Mouse (Mus musculus): ENCODE data around the gene Depp1. TPM values are rescaled to one million over a fixed set of nuclear protein-coding genes. Genes with fewer than 3 reads are reported as not detected.

Gene Depp1
- polyA plus RNA-seq, 1 experiment from 2014 or later: 4.1 TPM

DNA sequence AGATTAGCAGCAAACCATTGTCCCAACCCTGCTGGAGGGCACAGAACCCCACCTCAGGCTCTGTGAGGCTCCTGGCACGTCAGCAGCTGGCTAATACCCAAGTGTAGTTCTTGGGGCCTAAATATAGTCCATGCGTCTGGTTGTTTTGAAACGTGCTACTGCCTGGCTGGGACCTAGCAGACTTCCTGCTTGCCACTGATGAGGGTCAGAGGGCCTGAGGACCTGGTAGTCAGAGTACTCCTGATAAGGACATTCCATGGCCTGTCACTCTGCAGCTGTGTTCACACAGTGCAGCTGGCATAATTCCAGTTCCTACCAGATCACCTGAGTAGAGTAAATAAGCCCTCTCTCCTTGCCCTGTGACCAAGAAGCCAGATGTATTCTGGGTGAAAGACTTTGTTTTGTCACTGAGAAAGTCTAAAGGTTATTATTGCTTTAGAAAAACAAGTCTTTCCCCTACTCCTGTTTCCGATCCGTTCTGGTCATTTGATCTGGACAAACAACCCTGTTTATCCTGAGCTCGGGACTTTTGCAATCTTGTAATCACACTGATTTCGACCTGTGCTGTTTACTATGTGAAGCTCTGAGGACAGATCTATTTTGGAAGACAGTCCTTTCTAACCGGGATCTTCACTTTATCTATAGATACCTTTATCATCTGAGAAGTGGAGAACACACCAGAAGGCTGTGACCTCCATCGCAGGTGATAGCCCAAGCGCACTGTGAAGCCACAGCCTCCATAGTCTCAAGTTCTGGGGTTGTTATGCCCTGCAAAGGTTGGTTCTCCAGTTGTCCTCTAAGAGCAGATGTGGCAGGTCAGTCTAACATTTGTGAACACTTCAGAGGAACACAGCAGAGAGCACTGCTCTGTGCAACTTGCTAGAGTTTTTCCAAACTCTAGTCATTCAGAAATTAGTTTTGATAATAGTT is 14.9 kb upstream of the Depp1 start:
- Histone ChIP-seq H3K27ac (no peak overlapping the region), H3K36me3 (ENCODE audit: poor library complexity, severe bottlenecking) (no peaks in the 10 kb centered on the region), H3K4me2 (no peak overlapping the region), H3K4me3 (no peak overlapping the region), H3K9ac (no peak overlapping the region), H3K27me3 (no peaks in the 10 kb centered on the region), H3K4me1 (no peaks in the 10 kb centered on the region), H3K9me3 (replicated peaks) (no peaks in the 10 kb centered on the region)
- WGBS: 76% methylated on average over 10 of the region's 10 CpGs
- ATAC-seq: no peak

DNA sequence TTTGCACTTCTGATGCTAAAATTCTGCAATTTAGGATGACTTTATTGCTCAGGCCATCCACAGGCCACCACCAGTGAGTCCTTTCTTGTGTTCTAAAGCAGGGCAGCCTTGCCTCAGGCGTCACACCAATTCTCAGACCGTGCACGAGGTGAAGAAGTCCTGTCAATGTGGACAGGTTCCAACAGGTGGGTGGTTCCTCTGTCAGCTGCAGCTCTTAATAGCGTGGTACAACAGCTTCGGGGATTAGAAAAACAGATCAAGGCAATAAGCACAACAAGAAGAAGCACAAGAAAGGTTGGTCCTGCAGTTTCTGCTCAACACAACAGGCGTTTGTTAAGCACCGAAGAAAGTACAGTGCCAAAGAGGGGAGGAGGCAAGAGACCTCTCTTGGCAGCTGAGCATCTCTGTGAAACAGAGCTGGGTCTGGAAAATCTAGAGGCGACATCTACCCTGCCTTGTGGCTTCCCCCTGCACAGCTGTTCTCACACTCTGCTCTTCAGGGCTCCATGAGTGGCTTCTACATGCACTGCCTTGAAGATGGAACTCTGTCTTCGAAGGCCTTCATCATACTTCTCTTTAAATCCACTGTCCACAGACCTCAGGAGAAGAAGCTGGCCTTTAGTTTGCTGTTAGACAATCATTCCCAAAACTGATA is 13.7 kb upstream of the Depp1 start:
- no peak overlapping the region for H3K27ac ChIP-seq
- no peak overlapping the region for H3K4me2 ChIP-seq
- 88% methylated on average over 9 of the region's 9 CpGs for WGBS
- H3K9me3 ChIP-seq (replicated peaks): no peaks in the 10 kb centered on the region
- no peak overlapping the region for H3K9ac ChIP-seq
- no peaks in the 10 kb centered on the region for H3K4me1 ChIP-seq
- H3K4me3 ChIP-seq: no peak overlapping the region
- no peaks in the 10 kb centered on the region for H3K36me3 ChIP-seq (ENCODE audit: poor library complexity, severe bottlenecking)
- no peaks in the 10 kb centered on the region for H3K27me3 ChIP-seq
- no peak for ATAC-seq

DNA sequence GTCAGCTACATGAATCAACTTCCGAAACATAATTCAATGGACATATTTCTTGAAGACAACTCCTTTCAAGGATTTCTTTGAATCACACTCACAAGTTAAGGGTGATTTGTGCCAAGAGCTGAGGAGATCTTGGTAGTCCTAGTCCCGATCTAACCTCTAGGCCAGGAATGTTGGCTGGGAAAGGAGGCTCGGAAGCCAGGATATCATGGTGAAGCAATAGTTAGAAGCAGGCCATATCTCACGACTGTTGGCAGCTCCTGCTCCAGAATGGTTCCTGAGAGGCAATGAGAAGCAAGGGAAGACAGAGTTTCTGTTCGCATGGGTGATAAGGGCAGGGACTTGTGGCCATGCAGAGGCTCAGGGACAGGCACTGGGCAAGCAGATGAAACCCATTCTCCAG is 12.9 kb upstream of the Depp1 start:
- no peaks in the 10 kb centered on the region for H3K4me1 ChIP-seq
- ATAC-seq: no peak
- 90% methylated on average over 5 of the region's 5 CpGs for WGBS
- no peaks in the 10 kb centered on the region for H3K36me3 ChIP-seq (ENCODE audit: poor library complexity, severe bottlenecking)
- H3K9me3 ChIP-seq (replicated peaks): no peaks in the 10 kb centered on the region
- H3K4me3 ChIP-seq: no peak overlapping the region
- no peak overlapping the region for H3K27ac ChIP-seq
- no peaks in the 10 kb centered on the region for H3K27me3 ChIP-seq
- no peak overlapping the region for H3K4me2 ChIP-seq
- no peak overlapping the region for H3K9ac ChIP-seq

DNA sequence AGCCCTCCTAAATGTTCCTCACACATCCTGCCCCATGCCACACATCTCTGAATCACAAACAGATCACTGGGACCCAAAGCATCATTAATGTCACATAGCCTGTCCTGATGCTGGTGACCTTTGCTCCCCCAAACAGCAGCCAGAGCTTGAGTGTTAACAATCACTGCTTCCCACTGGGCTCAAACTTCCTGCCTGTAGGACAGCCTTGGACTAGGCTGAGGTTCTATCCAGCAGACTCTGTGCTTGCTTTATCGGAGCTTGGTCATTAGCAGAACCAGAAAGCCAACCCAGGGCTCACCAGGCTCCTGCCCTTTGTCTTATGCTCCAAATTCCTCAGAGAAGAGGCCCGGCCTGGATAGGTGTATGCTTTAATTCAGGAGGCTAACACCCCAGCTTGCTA is 11.5 kb upstream of the Depp1 start:
- Histone ChIP-seq H3K9me3 (replicated peaks) (no peaks in the 10 kb centered on the region), H3K4me2 (no peak overlapping the region), H3K27me3 (no peaks in the 10 kb centered on the region), H3K36me3 (ENCODE audit: poor library complexity, severe bottlenecking) (no peaks in the 10 kb centered on the region), H3K4me1 (no peaks in the 10 kb centered on the region), H3K4me3 (no peak overlapping the region), H3K9ac (no peak overlapping the region), H3K27ac (no peak overlapping the region)
- 78% methylated on average over 2 of the region's 2 CpGs for WGBS
- ATAC-seq: no peak

DNA sequence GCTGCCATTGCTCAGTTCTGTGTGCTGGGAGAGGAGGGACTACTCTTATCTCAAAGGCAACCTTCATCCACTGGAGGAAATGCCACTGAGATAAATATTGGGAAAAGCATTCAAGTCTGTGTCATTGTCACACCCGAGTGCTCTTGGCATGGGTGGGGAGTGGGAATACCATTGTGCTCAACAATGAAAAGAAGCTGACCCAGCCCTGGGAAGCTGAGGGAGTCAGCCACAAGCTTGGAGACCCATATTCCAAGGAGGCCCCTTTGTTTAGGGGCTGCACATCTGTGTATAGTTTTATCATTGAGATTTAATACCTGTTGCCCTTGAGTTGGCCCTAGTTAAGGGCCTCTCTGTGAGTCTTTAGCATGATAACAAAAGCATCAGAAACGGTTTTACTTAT is 10.7 kb upstream of the Depp1 start:
- H3K4me1 ChIP-seq: no peaks in the 10 kb centered on the region
- H3K36me3 ChIP-seq (ENCODE audit: poor library complexity, severe bottlenecking): no peaks in the 10 kb centered on the region
- 57% methylated on average over 2 of the region's 2 CpGs for WGBS
- no peak overlapping the region for H3K4me3 ChIP-seq
- H3K27ac ChIP-seq: no peak overlapping the region
- H3K4me2 ChIP-seq: no peak overlapping the region
- no peak overlapping the region for H3K9ac ChIP-seq
- no peak for ATAC-seq
- H3K27me3 ChIP-seq: no peaks in the 10 kb centered on the region
- no peaks in the 10 kb centered on the region for H3K9me3 ChIP-seq (replicated peaks)

DNA sequence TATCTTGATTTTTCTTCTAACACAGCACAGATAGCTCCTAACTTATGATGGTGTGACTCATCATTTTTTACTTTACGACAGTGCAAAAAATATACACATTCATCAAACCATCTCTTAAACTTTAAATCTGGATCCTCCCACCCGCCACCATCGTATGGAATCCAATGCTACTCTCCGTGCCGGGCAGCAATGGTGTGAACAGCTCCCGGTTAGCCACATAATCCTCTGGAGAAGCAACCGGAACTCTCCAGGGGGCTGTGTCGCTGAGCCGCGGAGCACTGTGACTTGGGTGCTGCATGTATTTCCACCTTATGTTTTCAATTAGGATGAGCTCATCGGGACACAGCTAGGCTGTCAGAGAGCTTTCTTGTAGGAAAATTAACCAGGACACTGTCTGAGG is 7.5 kb upstream of the Depp1 start:
- Histone ChIP-seq H3K9me3 (replicated peaks) (no peaks in the 10 kb centered on the region), H3K4me1 (no peaks in the 10 kb centered on the region), H3K4me2 (no peak overlapping the region), H3K36me3 (ENCODE audit: poor library complexity, severe bottlenecking) (0 out of 2 replicates have a peak, but pooled peaks cover 5% of the 10 kb centered on the region), H3K27ac (no peak overlapping the region), H3K27me3 (no peaks in the 10 kb centered on the region), H3K9ac (no peak overlapping the region), H3K4me3 (no peak overlapping the region)
- no peak for ATAC-seq
- 92% methylated on average over 11 of the region's 11 CpGs for WGBS

DNA sequence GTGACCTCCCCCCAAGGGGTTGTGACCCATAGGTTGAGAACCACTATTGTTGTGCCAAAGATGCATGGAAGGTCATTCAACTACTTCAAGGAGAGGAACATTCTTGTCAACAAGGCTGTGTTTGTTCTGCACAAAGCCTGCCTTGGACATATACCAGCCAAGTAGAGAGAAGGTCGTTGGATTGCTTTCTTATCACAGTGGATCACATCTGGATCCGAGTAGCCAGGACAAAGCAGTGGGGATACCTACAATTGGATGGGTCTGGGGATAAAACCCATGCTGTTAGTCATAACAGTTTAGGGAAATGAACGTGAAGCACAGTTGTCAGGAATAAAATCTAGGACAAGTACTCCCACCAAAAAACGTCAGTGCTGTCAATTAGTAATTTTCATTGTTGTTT is 6.5 kb upstream of the Depp1 start:
- Histone ChIP-seq H3K4me3 (no peak overlapping the region), H3K4me2 (no peak overlapping the region), H3K36me3 (ENCODE audit: poor library complexity, severe bottlenecking) (0 out of 2 replicates have a peak, but pooled peaks cover 5% of the 10 kb centered on the region), H3K9me3 (replicated peaks) (no peaks in the 10 kb centered on the region), H3K27me3 (no peaks in the 10 kb centered on the region), H3K4me1 (no peaks in the 10 kb centered on the region), H3K9ac (no peak overlapping the region), H3K27ac (no peak overlapping the region)
- WGBS: 72% methylated on average over 4 of the region's 4 CpGs
- ATAC-seq: no peak

DNA sequence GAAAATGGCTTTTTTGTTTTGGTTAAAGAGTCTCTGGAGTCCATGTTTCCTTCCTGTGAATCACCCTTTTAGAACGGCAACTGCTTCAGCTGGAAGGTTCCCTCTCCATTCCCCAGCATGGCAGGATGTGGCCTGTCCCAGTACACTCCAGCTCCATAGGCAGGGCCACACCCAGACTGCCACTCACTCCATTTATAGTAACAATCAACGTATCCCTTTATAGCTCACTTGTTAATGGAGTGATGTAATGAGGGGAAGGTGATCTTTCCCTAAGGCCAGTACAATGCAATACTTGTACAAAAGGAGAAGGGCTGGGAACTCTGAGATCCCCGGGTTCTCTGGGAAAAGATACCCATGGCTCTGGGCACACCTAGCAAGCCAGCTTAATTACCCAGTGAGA is 6.1 kb upstream of the Depp1 start:
- Histone ChIP-seq H3K27ac (no peak overlapping the region), H3K9ac (no peak overlapping the region), H3K4me2 (no peak overlapping the region), H3K36me3 (ENCODE audit: poor library complexity, severe bottlenecking) (0 out of 2 replicates have a peak, but pooled peaks cover 5% of the 10 kb centered on the region), H3K4me1 (no peaks in the 10 kb centered on the region), H3K4me3 (no peak overlapping the region), H3K9me3 (replicated peaks) (no peaks in the 10 kb centered on the region), H3K27me3 (no peaks in the 10 kb centered on the region)
- ATAC-seq: no peak
- WGBS: 61% methylated on average over 3 of the region's 3 CpGs

DNA sequence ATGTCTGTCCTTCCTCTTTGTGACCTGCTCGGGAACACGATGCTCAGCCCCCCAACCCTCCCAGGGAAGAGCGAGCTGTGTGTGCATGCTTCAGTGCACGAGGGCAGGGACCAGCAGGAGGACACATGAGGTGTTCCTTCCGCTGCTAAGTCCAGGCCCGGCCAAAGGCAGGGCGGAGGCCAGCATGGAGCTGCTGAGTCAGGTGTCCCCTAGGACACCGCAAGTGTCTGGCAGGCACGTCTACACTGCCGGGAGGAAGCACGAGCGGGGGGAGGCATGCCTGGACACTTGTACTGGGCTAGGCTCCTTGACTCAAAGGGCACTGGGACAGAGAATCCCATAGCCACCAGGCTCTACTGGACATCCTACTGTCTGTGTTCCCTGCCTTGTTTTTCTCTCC is 2.6 kb upstream of the Depp1 start:
- ATAC-seq: no peak
- Histone ChIP-seq H3K9me3 (replicated peaks) (no peaks in the 10 kb centered on the region), H3K27ac (no peak overlapping the region), H3K4me1 (no peaks in the 10 kb centered on the region), H3K9ac (no peak overlapping the region), H3K4me2 (no peak overlapping the region), H3K36me3 (ENCODE audit: poor library complexity, severe bottlenecking) (0 out of 2 replicates have a peak, but pooled peaks cover 5% of the 10 kb centered on the region), H3K4me3 (no peak overlapping the region), H3K27me3 (no peaks in the 10 kb centered on the region)
- WGBS: 78% methylated on average over 12 of the region's 12 CpGs

DNA sequence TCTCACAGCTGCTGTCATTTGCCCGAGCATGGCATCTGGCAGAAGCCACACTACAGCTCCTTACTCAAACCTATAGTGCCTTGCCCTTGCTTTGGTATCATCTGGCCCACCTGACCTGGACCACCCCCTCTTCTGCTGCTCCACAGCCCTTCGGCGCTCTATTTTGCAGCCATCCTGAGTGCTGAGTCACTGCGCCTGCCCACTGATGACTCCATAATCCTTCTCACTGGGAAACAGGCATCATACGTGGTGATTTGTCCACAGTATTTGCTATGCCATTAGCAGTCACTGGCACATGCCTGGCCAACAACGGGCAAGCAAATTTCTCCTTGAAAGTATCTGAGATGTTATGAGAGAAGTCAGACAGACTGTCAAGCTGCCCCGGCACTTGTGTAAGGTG is 598 bp upstream of the Depp1 start:
- Histone ChIP-seq H3K4me1 (no peaks in the 10 kb centered on the region), H3K4me2 (no peak overlapping the region), H3K4me3 (no peak overlapping the region), H3K9me3 (replicated peaks) (no peaks in the 10 kb centered on the region), H3K27me3 (no peaks in the 10 kb centered on the region), H3K27ac (no peak overlapping the region), H3K36me3 (ENCODE audit: poor library complexity, severe bottlenecking) (0 out of 2 replicates have a peak, but pooled peaks cover 5% of the 10 kb centered on the region), H3K9ac (no peak overlapping the region)
- ATAC-seq: no peak
- WGBS: 92% methylated on average over 7 of the region's 7 CpGs

DNA sequence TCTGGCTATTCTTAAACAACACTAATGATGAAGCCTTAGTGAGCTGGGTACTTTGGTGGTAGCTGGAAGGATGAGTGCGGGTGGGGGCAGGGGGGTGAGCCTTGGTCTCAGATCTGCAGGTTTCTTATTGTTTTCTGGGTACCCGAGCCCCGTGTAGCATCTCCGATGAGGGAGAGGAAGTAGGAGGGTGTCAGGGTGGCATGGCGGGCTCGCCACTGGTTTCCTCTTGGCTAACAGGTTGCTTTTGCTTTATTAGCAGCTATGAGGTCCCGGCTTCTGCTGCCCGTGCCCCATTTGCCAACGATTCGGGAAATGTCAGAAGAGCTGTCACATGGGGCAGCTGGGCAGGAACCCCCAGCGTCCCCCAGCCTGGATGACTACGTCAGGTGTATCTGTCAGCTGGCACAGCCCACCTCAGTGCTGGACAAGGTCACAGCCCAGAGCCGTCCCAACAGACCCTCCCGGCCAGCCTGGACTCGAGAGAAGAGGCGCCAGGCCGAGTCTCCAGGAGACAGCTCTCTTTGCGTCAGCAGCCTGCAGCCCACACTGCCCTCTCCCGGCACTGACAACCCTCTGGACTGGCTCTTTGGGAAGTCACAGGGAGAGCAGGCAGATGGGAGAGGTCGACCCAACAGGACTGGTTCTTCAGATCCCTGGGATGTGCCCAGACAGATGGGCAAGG is 1.2 kb downstream of the Depp1 start:
- Histone ChIP-seq H3K4me1 (no peaks in the 10 kb centered on the region), H3K27me3 (no peaks in the 10 kb centered on the region), H3K4me3 (no peak overlapping the region), H3K36me3 (ENCODE audit: poor library complexity, severe bottlenecking) (0 out of 2 replicates have a peak, but pooled peaks cover 5% of the 10 kb centered on the region), H3K27ac (no peak overlapping the region), H3K4me2 (no peak overlapping the region), H3K9ac (no peak overlapping the region), H3K9me3 (replicated peaks) (no peaks in the 10 kb centered on the region)
- WGBS: 80% methylated on average over 20 of the region's 20 CpGs
- no peak for ATAC-seq

DNA sequence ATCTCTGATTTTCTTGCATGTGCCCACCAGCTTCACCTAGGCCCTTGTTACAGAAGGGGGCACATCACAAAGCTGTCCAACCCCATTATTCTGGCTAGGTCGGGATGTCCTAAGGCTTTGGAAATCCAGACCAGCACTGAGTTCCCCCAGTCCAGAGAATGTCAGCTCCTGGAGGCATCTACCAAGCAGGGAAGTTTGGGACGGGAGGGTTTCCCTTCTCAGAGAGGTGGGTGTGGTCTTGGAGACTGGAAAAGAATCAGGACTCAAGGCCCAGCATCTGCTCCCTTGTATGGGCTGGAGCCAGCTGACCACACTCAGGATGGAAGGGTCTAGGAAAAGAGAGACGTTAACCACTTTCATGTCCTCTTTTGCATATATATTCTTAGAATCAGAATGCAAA is 2.8 kb downstream of the Depp1 start:
- no peaks in the 10 kb centered on the region for H3K9me3 ChIP-seq (replicated peaks)
- no peaks in the 10 kb centered on the region for H3K4me1 ChIP-seq
- no peak overlapping the region for H3K27ac ChIP-seq
- no peak for ATAC-seq
- no peaks in the 10 kb centered on the region for H3K27me3 ChIP-seq
- H3K9ac ChIP-seq: no peak overlapping the region
- no peak overlapping the region for H3K4me2 ChIP-seq
- 73% methylated on average over 3 of the region's 3 CpGs for WGBS
- H3K36me3 ChIP-seq (ENCODE audit: poor library complexity, severe bottlenecking): no peaks in the 10 kb centered on the region
- H3K4me3 ChIP-seq: no peak overlapping the region
